9 mouse cellular contexts compared by ENCODE assay signal in the genomic region with DNA sequence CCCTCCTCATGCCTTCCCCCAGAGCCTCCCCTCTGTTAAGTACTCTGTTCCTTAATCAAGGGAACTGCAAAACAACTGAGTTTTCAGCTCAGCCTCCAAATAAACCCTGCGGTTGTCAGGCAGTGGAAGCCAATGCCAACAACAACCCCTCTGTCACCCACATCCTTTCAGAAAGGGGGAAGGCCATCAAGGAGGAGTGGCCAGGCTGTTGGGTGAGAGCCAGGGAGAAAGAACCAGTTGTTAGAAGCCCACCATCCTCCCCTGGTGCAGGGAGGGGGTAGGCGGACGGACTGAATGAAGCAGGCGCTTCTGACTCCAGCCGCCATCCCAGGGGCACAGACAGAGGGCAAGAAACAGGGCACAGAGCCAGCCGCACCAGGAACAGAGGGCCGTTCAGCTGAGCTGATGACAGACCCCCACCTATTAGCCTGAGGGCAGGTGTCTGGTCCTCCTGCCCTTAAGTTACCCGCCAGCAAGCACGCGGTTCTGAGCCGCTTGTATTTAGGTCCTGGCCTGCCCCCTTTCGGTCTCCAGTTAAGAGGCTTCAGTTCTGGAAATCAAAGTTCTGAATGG. TPM values are rescaled to one million over a fixed set of nuclear protein-coding genes. Genes with fewer than 3 reads are reported as not detected.
DNase-seq lines count a peak whose midpoint lies in the region; ATAC-seq and TF ChIP-seq lines count a peak whose summit lies in the region.
"Had no signal": no experiment of that assay in that cellular context is flagged by ENCODE, and none has a peak within 500 bp of the region (broad histone marks: within the 10 kb centered on the region; RNA-seq: fewer than 3 reads in every experiment).

No protein-coding gene starts in this region.

- H3K4me3 ChIP-seq in forebrain, embryonic 11.5 days (ENCODE audit: low read depth, low read length), result no peak overlapping the region
- H3K4me3 ChIP-seq in liver, embryonic 12.5 days, result no peak overlapping the region

- peak; percentile 41 for DNase-seq in layer of hippocampus, adult 11-12 months (ENCODE audit: low spot score)
- DNase-seq in layer of hippocampus, adult 9-10 months (ENCODE audit: low spot score), result no peak
- peak; percentile 94 for DNase-seq in brain, embryonic 14.5 days (ENCODE audit: low read depth)
- peak; percentile 62 for DNase-seq in forebrain, embryonic 11.5 days (ENCODE audit: low spot score)
- peak; percentile 29 to 42 for DNase-seq in layer of hippocampus, postnatal 36 days
- DNase-seq in spleen, postnatal 4 days (ENCODE audit: low spot score in 2 of 2), result no peak
- no peak for DNase-seq in gastrocnemius, adult 18-20 months (ENCODE audit: low spot score)

- TF ChIP-seq POLR2A in brain, embryonic 14.5 days (IDR thresholded peaks at IDR 0.05; ENCODE audit: borderline replicate concordance, extremely low read depth, insufficient read depth, insufficient read length, poor library complexity, severe bottlenecking), result no peak

- H3K27ac ChIP-seq in forebrain, embryonic 11.5 days (ENCODE audit: low read depth, low read length), result no peak overlapping the region
- no peak overlapping the region for H3K27ac ChIP-seq in liver, embryonic 12.5 days
- H3K27ac ChIP-seq: macrophage had no signal

- no peaks in the 10 kb centered on the region for H3K9me3 ChIP-seq in forebrain, embryonic 11.5 days (ENCODE audit: control insufficient read depth, low read length)
- H3K9me3 ChIP-seq in liver, embryonic 12.5 days (replicated peaks), result no peaks in the 10 kb centered on the region

- H3K9ac ChIP-seq in forebrain, embryonic 11.5 days (ENCODE audit: low read length), result no peak overlapping the region
- H3K9ac ChIP-seq in liver, embryonic 12.5 days, result no peak overlapping the region

- WGBS in forebrain, embryonic 11.5 days, result 42% methylated on average over 12 of the region's 12 CpGs
- 56% methylated on average over 12 of the region's 12 CpGs for WGBS in liver, embryonic 12.5 days (ENCODE audit: insufficient replicate concordance)

- peak; percentile 18; the same call in 1 of the 2 replicates for ATAC-seq in forebrain, embryonic 11.5 days (replicated peaks; ENCODE audit: low FRiP score)
- no peak for ATAC-seq in liver, embryonic 12.5 days

- TF ChIP-seq CTCF in brain, embryonic 14.5 days (IDR thresholded peaks at IDR 0.05; ENCODE audit: borderline replicate concordance, extremely low read depth, insufficient read depth, insufficient read length), result peak; percentile 33; the same call in 1 of the 2 replicates

- no peaks in the 10 kb centered on the region for H3K36me3 ChIP-seq in forebrain, embryonic 11.5 days (ENCODE audit: control insufficient read depth, insufficient read depth, low read length)
- no peaks in the 10 kb centered on the region for H3K36me3 ChIP-seq in liver, embryonic 12.5 days

- H3K4me1 ChIP-seq in forebrain, embryonic 11.5 days (replicated peaks; ENCODE audit: control insufficient read depth, insufficient read depth, low read length), result peaks cover 3% of the 10 kb centered on the region; the same call in 1 of the 2 replicates
- H3K4me1 ChIP-seq in liver, embryonic 12.5 days, result no peaks in the 10 kb centered on the region

- H3K27me3 ChIP-seq in forebrain, embryonic 11.5 days (ENCODE audit: control insufficient read depth, insufficient read depth, low read length), result peaks cover 7% of the 10 kb centered on the region
- peaks cover 75% of the 10 kb centered on the region for H3K27me3 ChIP-seq in liver, embryonic 12.5 days (replicated peaks)

- no peak overlapping the region for H3K4me2 ChIP-seq in forebrain, embryonic 11.5 days (ENCODE audit: low read depth, low read length, severe bottlenecking)
- H3K4me2 ChIP-seq in liver, embryonic 12.5 days, result no peak overlapping the region

RNA-seq across cellular contexts. Expression of gene Chst5, which starts 2.7 kb away (rescaled TPM):
- 3.6 and 3.9 TPM in 2 replicates for polyA plus RNA-seq in brain, embryonic 14.5 days (2012; rRNA removed)
- 1.9 and 2.2 TPM in 2 replicates for polyA plus RNA-seq in forebrain, embryonic 11.5 days (2014; fragmentation: Nextera tagmentation; extraction: Ambion mirVana)
- total RNA-seq in layer of hippocampus, postnatal 36 days (2021), result under 1 TPM; 0.73 to 0.87 TPM
- total RNA-seq in gastrocnemius, adult 18-20 months (2021), result under 1 TPM in 1 of 2 experiments, not detected in 1; 0.09 TPM
- 0.05 TPM in 1 of 2 replicates, not detected in the other for polyA plus RNA-seq in liver, embryonic 12.5 days (2016; fragmentation: Nextera tagmentation; extraction: Ambion mirVana)
- polyA plus RNA-seq: macrophage had no signal

RNA-seq across cellular contexts. Expression of gene Tmem231, which starts 20.7 kb away (rescaled TPM):
- polyA plus RNA-seq in brain, embryonic 14.5 days (2012; rRNA removed), result 16.8 and 17.2 TPM in 2 replicates
- 19.9 and 22.2 TPM in 2 replicates for polyA plus RNA-seq in forebrain, embryonic 11.5 days (2014; fragmentation: Nextera tagmentation; extraction: Ambion mirVana)
- total RNA-seq in layer of hippocampus, postnatal 36 days (2021), result 10 to 100 TPM; 12.1 to 14.3 TPM
- total RNA-seq in gastrocnemius, adult 18-20 months (2021), result 1 to 10 TPM in 1 of 2 experiments, under 1 TPM in 1; 0.91 to 1.0 TPM
- polyA plus RNA-seq in liver, embryonic 12.5 days (2016; fragmentation: Nextera tagmentation; extraction: Ambion mirVana), result 3.0 and 3.6 TPM in 2 replicates

RNA-seq across cellular contexts. Expression of gene Gabarapl2, which starts 27.6 kb away (rescaled TPM):
- polyA plus RNA-seq in brain, embryonic 14.5 days (2012; rRNA removed), result 164 TPM in 2 replicates
- polyA plus RNA-seq in forebrain, embryonic 11.5 days (2014; fragmentation: Nextera tagmentation; extraction: Ambion mirVana), result 272 and 278 TPM in 2 replicates
- 100 to 1,000 TPM; 219 to 235 TPM for total RNA-seq in layer of hippocampus, postnatal 36 days (2021)
- 100 to 1,000 TPM in 1 of 2 experiments, 10 to 100 TPM in 1; 91.4 to 110 TPM for total RNA-seq in gastrocnemius, adult 18-20 months (2021)
- polyA plus RNA-seq in liver, embryonic 12.5 days (2016; fragmentation: Nextera tagmentation; extraction: Ambion mirVana), result 147 and 157 TPM in 2 replicates

RNA-seq across cellular contexts. Expression of gene Tmem170, which starts 36.4 kb away (rescaled TPM):
- polyA plus RNA-seq in brain, embryonic 14.5 days (2012; rRNA removed), result 3.8 and 4.1 TPM in 2 replicates
- 8.5 and 11.1 TPM in 2 replicates for polyA plus RNA-seq in forebrain, embryonic 11.5 days (2014; fragmentation: Nextera tagmentation; extraction: Ambion mirVana)
- total RNA-seq in layer of hippocampus, postnatal 36 days (2021), result 1 to 10 TPM; 5.0 to 5.1 TPM
- total RNA-seq in gastrocnemius, adult 18-20 months (2021), result 1 to 10 TPM; 2.0 to 2.3 TPM
- 5.6 and 6.0 TPM in 2 replicates for polyA plus RNA-seq in liver, embryonic 12.5 days (2016; fragmentation: Nextera tagmentation; extraction: Ambion mirVana)

RNA-seq across cellular contexts. Expression of gene Cfdp1, which starts 58.9 kb away (rescaled TPM):
- polyA plus RNA-seq in brain, embryonic 14.5 days (2012; rRNA removed), result 65.0 and 97.6 TPM in 2 replicates
- 196 and 206 TPM in 2 replicates for polyA plus RNA-seq in forebrain, embryonic 11.5 days (2014; fragmentation: Nextera tagmentation; extraction: Ambion mirVana)
- total RNA-seq in layer of hippocampus, postnatal 36 days (2021), result 10 to 100 TPM; 73.3 to 81.2 TPM
- 10 to 100 TPM; 17.8 to 21.0 TPM for total RNA-seq in gastrocnemius, adult 18-20 months (2021)
- 128 and 132 TPM in 2 replicates for polyA plus RNA-seq in liver, embryonic 12.5 days (2016; fragmentation: Nextera tagmentation; extraction: Ambion mirVana)

Comparison
In these comparisons a context has a peak if more than half of its experiments do, and no peak if none do; other contexts are left out.
1. DNase-seq: peak in layer of hippocampus, adult 11-12 months (single experiment), brain, embryonic 14.5 days (single experiment), forebrain, embryonic 11.5 days (single experiment) and layer of hippocampus, postnatal 36 days (2 of 2); none in layer of hippocampus, adult 9-10 months (single experiment), spleen, postnatal 4 days (0 of 2) and gastrocnemius, adult 18-20 months (single experiment).